Mouse (Mus musculus): Measurements from ENCODE around the gene P2ry12.

DNA sequence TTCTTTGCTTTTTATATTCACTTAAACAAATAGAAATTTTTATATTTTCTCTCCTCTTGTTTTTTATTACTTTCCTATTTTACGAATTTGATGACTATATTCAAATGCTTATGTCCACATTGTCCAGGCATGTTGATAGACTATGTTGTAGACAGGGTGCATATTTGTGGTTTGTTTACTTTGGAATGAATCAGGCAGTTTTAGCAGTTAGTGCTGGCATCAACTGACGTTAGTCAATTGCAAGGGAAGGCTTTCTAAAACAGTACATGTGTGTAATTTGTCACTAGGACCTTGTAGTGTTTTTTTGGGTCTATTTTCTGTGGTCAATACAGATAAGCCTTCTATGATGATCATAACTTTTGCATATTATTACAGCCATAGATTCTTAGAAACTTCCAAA is 27.9 kb upstream of the P2ry12 start:
- TF ChIP-seq CTCF (conservative IDR thresholded peaks at IDR 0.05; ENCODE audit: low read length) (no peak), POU5F1 (IDR thresholded peaks at IDR 0.05; ENCODE audit: borderline replicate concordance, low read length) (no peak), NANOG (IDR thresholded peaks at IDR 0.05; ENCODE audit: borderline replicate concordance, low read length) (no peak)

Measured in E14TG2a.4 (cell line).